Mouse (Mus musculus) WW6 (cell line): ENCODE measurements around the gene Gmeb1.

Experiments
- DNase-seq: peaks from one replicate; pipeline ENCODE4 v3.0.0-alpha.2; 2013; ENCODE audit warnings: low read depth, low spot score

Gene Gmeb1

DNA sequence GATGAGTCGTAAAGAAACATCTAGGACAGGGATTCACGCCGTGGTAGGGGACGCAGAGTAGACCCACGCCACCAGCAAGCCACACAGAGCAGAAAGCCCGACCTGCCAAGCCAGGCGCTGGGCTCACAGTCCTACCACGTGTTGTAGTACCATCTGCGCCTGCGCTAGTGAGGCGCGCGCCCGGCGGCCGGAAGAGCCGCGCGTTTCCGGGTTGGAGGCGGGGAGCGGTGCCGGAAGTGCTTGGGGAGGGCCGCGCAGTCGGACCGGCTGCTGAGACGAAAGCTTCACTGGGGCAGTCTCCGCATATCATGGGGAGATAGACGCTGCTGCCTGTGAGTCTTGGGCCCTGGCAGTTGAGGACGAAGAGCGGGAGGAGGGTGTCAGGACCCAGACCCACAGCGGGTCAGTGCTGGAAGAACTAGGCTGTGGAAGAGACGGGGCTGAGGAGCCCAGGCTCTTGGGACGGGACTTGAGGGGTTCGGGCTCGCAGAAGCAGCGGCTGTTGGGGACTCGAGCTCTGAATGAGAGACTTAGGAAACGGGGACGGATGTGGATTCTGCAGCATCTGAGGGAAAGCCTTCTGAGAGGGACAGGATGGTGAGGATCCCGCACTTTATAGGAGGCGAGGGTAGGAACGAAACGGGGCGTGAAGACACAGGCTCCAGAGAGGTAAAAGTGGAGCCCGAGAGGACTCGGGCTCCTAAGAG is 12.9 kb upstream of the Gmeb1 start, which contains the start of gene Taf12:
TSS of gene Taf12 (plus strand) at position 220 of the 707 bp plus-strand sequence.
- peak; percentile 89 for DNase-seq

DNA sequence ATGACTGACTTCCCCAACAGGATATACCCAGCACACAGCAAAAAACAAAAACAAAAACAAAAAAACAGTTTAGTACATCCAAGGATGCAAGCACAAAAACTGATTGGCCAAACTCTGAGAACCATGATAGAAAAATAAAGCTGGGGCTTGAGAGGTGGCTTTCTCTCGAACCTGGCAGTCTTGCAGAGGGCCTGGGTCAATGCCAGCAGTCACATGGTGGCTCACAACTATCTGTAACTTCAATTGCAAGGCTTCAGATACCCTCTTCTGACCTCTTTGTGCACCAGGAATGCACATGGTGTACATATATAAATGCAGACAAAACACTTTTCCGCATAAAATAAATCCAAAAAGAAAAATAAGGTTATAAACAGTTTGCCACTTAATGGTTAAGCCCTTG is 11.8 kb upstream of the Gmeb1 start:
- DNase-seq, result no peak

DNA sequence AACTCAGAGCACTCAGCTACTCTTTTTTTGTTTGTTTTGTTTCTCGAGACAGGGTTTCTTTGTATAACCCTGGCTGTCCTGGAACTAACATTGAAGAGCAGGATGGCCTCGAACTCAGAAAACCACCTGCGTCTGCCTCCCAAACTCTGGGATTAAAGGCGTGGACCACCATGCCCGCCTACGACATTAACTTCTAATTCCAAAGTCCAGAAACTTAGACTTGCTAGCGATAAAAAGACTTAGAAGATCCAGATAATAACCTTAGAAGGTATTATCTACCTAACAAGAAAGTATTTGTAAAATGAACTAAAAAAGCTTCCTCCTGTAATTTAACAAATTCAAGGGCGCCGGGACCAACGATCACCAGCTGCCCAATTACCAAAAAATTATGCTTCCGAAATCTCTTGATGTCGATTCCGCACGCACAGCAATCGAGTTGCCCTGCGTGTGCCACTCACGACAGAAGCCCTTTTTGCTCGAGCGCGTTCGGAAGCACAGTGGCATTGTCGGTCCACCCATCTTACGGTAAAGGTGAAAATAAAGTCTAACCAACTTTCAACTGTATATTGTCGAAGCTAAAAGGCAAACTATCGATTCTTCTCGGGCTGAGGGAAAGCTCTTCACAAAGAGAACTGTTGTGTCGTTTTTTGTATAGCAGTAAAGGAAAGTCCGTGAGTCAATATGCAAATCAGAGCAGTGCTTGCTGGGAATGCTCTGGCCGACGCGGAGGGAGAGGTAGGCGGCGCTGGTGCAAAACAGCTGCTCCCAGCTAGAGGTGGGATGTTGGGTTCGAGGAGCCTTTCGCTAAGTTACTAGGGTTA is 8.5 kb upstream of the Gmeb1 start:
- peak; percentile 77 for DNase-seq

GRCm38 (mm10) chr4:132268871-132269739 is 7.7 kb upstream of the Gmeb1 start:
- DNase-seq, result no peak

- no peak for DNase-seq
Measured at GRCm38 (mm10) chr4:132266835-132267349, 5.5 kb upstream of the Gmeb1 start.

GRCm38 (mm10) chr4:132263313-132263712 is 1.9 kb upstream of the Gmeb1 start:
- no peak for DNase-seq

GRCm38 (mm10) chr4:132262358-132262616 is 885 bp upstream of the Gmeb1 start:
- no peak for DNase-seq

DNA sequence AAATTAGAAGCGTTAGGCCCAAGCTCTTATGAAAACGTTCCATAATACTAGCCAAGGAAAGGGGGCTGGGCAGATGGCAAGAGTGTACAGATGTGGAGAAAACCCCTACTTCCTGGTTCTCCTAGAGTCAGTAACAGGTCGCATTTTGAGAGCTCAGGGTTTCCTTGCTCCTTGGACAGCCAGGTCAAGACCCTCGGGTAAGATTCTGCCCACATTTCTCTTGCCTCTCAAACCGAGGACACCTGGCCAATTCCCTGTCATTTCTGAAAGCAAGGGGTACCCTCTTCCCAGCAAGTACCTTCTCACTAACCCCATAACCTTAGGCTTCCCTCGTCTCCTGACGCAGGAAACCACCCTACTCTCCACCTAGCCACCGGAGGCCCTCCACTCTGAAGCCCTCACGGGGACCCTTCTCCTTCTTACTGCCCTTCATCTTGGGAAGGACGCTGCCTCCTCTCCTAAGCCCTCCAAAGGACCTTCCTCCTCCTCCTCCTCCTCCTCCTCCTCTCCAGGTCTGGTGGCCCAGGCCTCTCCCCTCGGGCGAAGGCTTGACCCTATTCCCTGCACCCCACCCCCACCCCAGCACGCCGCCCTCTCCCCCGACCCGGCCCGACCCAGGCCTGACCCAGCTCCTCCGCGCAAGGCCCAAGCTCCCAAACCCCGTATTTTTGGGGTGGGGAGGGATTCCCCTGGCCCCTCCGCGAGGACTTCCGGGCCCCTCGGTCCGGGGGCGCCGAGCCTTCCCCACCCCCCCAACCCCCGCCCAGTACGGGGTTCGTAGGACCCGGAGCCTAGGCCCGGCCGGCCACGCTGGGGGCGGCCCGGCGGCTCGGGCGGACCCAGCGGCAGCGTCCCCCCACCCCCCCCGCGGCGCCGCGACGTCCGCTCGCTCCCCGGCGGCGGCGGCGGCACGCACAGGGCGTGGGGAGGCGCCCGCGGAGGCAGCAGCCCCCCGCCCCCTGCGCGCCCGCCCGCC is 710 bp downstream of the Gmeb1 start:
- DNase-seq, result no peak

GRCm38 (mm10) chr4:132259248-132259647 is 2.2 kb downstream of the Gmeb1 start:
- DNase-seq, result no peak

- no peak for DNase-seq
Measured at GRCm38 (mm10) chr4:132256384-132256783, 5.0 kb downstream of the Gmeb1 start.

DNA sequence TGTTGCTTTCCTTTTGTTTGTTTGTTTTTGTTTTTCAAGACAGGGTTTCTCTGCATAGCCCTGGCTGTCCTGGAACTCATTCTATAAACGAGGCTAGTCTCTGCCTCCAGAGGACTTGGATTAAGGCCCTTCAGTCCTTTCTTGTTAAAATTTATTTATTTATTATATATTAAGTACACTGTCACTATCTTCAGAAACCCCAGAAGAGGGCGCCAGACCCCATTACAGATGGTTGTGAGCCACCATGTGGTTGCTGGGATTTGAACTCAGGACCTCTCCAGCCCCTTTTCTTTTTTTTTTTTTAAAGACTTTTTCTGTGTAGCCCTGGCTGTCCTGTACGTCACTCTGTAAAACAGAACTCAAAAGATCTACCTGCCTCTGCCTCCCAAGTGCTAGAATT is 6.4 kb downstream of the Gmeb1 start:
- no peak for DNase-seq

GRCm38 (mm10) chr4:132253622-132254021 is 7.8 kb downstream of the Gmeb1 start:
- no peak for DNase-seq

DNA sequence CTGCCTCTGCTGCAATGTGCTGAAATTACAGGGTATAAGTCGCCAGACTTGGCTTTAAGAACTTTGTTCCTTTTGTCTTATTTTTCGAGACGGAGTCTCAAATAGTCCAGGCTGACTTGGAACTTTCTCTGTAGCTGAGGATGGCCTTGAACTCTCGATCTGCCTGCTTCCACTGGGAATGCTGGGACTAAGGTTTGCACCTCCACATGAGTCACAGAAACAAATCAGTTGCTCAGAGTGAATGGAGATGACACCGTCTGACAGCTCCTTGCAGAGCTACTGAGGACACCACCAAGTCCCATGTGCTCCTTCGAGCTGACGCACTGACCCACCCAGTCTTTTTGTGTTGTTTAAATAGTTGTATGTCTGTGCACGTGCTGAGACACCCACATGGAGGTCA is 8.3 kb downstream of the Gmeb1 start:
- DNase-seq, result no peak

DNA sequence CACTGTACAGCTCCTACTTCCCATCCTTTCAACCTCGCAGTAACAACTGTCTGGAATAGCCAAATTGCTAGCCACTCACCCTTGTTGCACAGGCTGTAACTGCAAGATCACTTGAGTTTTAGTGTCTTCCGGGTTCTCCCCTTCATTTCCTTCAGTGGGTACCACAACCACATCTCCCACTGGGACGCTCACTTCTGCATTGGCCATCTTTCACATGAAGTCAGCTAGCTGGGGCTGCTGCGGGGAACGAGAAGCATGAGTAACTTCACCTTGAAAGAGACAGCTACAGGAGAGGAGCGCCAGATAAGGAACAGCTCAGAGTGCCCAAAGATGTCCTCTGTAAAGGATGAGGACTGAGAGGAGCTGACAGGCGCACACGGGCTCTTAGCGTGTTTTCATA is 9.8 kb downstream of the Gmeb1 start:
- no peak for DNase-seq

DNA sequence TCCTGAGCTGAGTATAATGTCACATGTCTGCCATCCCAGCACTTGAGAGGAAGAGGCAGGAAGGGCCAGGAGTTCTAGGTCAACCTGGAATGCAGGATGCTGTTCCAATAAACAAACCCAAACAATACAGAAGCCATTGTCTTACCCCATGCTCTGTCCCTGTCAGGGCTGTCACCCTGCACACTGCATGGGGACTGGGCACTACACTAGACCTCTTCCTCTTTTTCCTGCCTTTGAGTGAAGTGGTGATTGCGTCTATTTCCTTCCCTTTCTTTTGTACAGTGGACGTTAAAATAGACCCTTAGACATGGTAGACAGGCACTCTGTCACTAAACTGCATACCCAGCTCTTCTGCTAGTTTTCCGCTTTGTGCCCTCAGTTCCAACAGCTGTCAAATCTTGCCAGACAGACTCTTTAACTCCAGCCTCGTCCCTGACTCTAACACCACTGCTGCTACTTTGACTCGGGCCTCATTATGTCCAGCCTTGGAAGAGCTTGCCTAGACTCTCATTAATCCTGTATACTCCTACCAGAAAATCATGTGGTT is 13.9 kb downstream of the Gmeb1 start:
- no peak for DNase-seq

DNA sequence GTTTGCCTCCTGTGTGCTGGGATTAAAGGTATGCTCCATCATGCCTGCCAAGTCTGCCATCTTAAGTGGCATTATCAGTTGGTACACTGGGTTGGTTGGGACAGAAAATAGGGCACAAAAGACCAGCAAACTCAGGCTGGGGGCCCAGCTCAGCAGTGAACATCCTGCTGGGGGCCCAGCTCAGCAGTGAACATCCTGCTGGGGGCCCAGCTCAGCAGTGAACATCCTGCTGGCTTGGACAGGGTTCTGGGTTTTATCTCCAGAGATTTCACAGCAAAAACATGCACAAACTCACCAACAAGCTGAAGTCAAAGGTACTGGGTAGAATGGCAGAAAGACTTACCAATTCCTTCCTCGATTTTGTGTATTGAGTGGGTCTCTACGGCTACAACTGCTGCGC is 15.8 kb downstream of the Gmeb1 start:
- DNase-seq, result no peak

- no peak for DNase-seq
Measured at GRCm38 (mm10) chr4:132241208-132241607, 20.2 kb downstream of the Gmeb1 start.

GRCm38 (mm10) chr4:132240367-132240766 is 21.0 kb downstream of the Gmeb1 start:
- no peak for DNase-seq

- DNase-seq, result no peak
Measured at GRCm38 (mm10) chr4:132238356-132238755, 23.0 kb downstream of the Gmeb1 start.

- no peak for DNase-seq
Measured at GRCm38 (mm10) chr4:132234710-132235109, 26.7 kb downstream of the Gmeb1 start.

GRCm38 (mm10) chr4:132230422-132230821 is 31.0 kb downstream of the Gmeb1 start:
- DNase-seq, result no peak
